Mouse (Mus musculus): ENCODE measurements around the gene Rwdd4a. TPM values are rescaled to one million over a fixed set of nuclear protein-coding genes. Genes with fewer than 3 reads are reported as not detected.

The Rwdd4a gene
- 10 to 100 TPM; 31.1 to 32.2 TPM for total RNA-seq (2023)

DNA sequence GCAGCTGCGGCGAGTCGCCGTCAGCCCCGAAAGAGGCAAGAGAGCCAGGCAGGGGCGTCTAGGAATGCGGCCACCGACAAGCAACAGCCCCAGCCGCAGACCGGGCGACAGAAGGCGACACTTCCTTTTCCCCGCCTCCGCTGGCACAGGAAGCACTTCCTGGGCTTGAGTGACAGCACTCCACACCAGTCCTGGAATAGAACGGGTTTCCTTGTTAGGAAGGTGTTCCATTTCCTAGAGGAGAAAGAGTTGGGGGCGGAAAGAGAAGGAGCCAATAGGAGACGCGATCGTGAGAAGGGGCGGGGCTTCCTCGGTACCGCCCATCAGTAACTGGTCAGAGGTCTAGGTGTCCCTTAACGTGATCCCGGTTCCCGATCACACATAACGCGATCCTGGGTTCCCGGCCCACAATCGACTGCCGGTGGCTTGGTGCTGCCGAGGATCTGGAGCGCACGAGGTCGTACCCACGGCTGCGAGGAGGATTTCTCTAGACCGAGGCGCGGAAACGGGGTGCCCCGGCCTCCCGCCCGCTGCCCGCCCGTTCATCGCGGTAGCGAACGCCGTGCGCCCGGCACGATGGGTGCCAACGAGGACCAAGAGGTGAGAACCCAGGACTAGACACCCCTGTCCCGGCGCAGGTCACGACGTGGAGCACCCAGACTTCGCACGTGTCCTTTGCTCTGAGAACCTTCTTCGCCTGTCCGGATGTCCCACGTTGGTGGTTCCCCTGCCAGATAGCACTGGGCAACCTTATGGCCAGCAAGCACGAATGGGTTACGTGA, at the start of gene Rwdd4a, which contains the start of gene Trappc11:
Rwdd4a (plus strand) TSS at position 321 of the 782 bp plus-strand sequence.
Trappc11 (minus strand) TSS at position 127 of the 782 bp plus-strand sequence.

Other genes with a start within 250 kb of the Rwdd4a start
- under 1 TPM; 0.59 to 0.82 TPM for gene Stox2, start 87.3 kb upstream of the Rwdd4a start, total RNA-seq (2023)
- gene Trappc11, start 194 bp upstream of the Rwdd4a start, total RNA-seq (2023), result 10 to 100 TPM; 37.6 to 40.8 TPM
- 10 to 100 TPM; 31.2 to 31.8 TPM for gene Ing2, start 141.9 kb downstream of the Rwdd4a start, total RNA-seq (2023)
- 10 to 100 TPM; 31.2 to 46.3 TPM for gene Cdkn2aip, start 180.3 kb downstream of the Rwdd4a start, total RNA-seq (2023)

Measured in T-cell, adult 66 days (primary cell).